8 mouse cellular contexts compared by ENCODE assay signal in the genomic region with DNA sequence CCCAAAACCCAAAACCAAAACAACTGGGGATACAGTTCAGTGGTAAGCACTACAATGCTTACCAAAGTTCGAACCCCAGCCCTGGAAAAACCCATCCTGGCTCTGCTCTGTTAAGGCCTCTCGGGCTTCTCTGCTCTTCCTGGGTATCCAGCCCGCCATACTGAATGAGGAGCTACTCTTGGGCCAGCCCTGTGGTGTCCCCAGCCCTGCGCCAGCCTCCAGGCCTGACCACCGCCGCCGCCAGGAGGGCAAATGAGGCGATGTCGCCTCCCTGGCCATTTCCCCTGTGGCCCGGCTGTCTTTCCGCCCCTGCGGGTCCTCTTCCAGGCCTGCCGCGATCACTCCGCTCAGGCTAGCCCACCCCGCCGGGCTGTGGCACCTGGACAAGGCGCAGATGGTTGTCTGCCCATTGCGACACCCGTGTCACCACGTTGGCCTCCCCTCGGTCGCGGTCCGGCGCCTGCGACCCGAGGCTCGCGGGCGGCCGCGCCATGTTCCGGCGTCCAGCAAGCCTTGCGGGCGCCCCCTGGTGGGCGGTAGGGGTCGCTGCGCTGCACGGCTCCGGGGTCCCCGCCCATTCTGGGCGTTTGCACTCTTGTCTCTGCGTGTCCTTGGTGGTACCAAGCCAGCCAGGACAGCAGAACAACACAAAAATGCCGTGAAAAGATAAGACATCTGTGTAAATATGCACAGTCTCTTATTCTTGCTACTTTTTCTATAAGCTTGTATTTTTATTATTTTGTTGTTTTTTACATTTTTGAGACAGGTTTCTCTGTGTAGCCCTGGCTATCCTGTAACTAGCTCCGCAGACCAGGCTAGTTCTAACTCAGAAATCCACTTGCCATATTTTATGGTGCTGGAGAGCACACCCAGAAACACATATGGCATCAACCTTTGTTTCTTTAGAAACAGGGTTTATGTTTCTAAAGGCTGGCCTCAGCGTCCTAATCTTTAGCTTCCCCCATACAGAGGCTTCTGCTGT. TPM values are rescaled to one million over a fixed set of nuclear protein-coding genes. Genes with fewer than 3 reads are reported as not detected.
DNase-seq lines count a peak whose midpoint lies in the region; ATAC-seq and TF ChIP-seq lines count a peak whose summit lies in the region.

E130311K13Rik (minus strand) TSS at position 595 of the 982 bp plus-strand sequence.

- 0 out of 2 replicates have a peak, but pooled peaks have one; percentile 30 for TF ChIP-seq POLR2A in cortical plate, adult 2 months (IDR thresholded peaks at IDR 0.05; ENCODE audit: extremely low read depth, insufficient read depth, low read length)

- H3K4me1 ChIP-seq in cortical plate, adult 2 months (ENCODE audit: control insufficient read depth, insufficient read depth, low read length), result no peaks in the 10 kb centered on the region

- DNase-seq in gastrocnemius, postnatal 10 days, result peak; percentile 94
- peak; percentile 90 for DNase-seq in induced T-regulatory cell, adult 2 months (ENCODE audit: low read depth)
- peak; percentile 44 to 92 for DNase-seq in left cerebral cortex, adult 9 months (ENCODE audit: low spot score in 2 of 2)
- DNase-seq in right cerebral cortex, postnatal 14 days, result peak; percentile 89
- DNase-seq in urinary bladder, postnatal 36 days (ENCODE audit: low spot score in 2 of 2), result peak; percentile 90 to 91

- TF ChIP-seq CTCF in cortical plate, adult 2 months (IDR thresholded peaks at IDR 0.05; ENCODE audit: extremely low read depth, insufficient read depth, low read length), result peak; percentile 38; the same call in 1 of the 2 replicates

- peak within 1 kb of the TSS; percentile 81 for H3K4me3 ChIP-seq in cortical plate, adult 2 months (ENCODE audit: insufficient read depth, low read length)

- ATAC-seq in activated CD4-positive, CD25-positive, alpha-beta regulatory T cell, adult 4 months, result peak; percentile 95
- peak; percentile 95 for ATAC-seq in megakaryocyte progenitor cell, adult 5-6 weeks (replicated peaks; ENCODE audit: poor library complexity)

- H3K27ac ChIP-seq in cortical plate, adult 2 months (ENCODE audit: insufficient read depth, low read length), result peak within 1 kb of the TSS; percentile 97

RNA-seq across cellular contexts. Expression of gene E130311K13Rik, which starts in this region (rescaled TPM):
- polyA plus RNA-seq in activated CD4-positive, CD25-positive, alpha-beta regulatory T cell, adult 4 months (2017; shearing (Covaris generic)), result 10 to 100 TPM in 1 of 2 experiments, 1 to 10 TPM in 1; 7.8 to 12.5 TPM
- polyA plus RNA-seq in cortical plate, adult 2 months (2012; rRNA removed), result 9.0 and 9.9 TPM in 2 replicates
- 1 to 10 TPM; 4.4 to 5.6 TPM for total RNA-seq in gastrocnemius, postnatal 10 days (2021)
- 3.3 and 3.4 TPM in 2 replicates for total RNA-seq in megakaryocyte progenitor cell, adult 5-6 weeks (2015)
- 5.9 and 6.7 TPM in 2 replicates for total RNA-seq in megakaryocyte progenitor cell, adult 5-6 weeks (2017)

Comparison
In these comparisons a context has a peak if more than half of its experiments do, and no peak if none do; other contexts are left out.
1. Peak in every context shown above with its lines: DNase-seq, ATAC-seq, H3K4me3 ChIP-seq and H3K27ac ChIP-seq.